Mouse (Mus musculus) spleen, adult 2 months (tissue): ENCODE data around the gene Lclat1. TPM values are rescaled to one million over a fixed set of nuclear protein-coding genes. Genes with fewer than 3 reads are reported as not detected.

Experiments
- DNase-seq, 2 experiments: peaks; one replicate each; pipeline versions ENCODE4 v3.0.0 to v3.0.0-alpha.2; 2012 to 2021; ENCODE audit warnings: low spot score in 2 of 2, low read depth in 1 of 2
- H3K27ac ChIP-seq: fragments of 200-500 bp; 2 replicates; pipeline ENCODE4 v1.5.1; 2012; ENCODE audit warnings: low read length, inconsistent platforms; ENCODE audit not compliant: insufficient read depth
- H3K27me3 ChIP-seq: fragments of 200-500 bp; 2 replicates; pipeline ENCODE4 v1.6.1; 2012; ENCODE audit warnings: mild to moderate bottlenecking, moderate library complexity, low read length, inconsistent platforms; ENCODE audit not compliant: control insufficient read depth, insufficient read depth
- H3K36me3 ChIP-seq: fragments of 200-500 bp; 2 replicates; pipeline ENCODE4 v1.6.1; 2012; ENCODE audit warnings: mild to moderate bottlenecking, low read length, inconsistent platforms; ENCODE audit not compliant: control insufficient read depth, insufficient read depth
- H3K4me1 ChIP-seq: fragments of 200-500 bp; 2 replicates; pipeline ENCODE4 v1.6.1; 2011; ENCODE audit warnings: inconsistent platforms; ENCODE audit not compliant: control insufficient read depth, insufficient read depth, insufficient read length
- H3K4me3 ChIP-seq: fragments of 200-500 bp; 2 replicates; pipeline ENCODE4 v1.5.1; 2011; ENCODE audit warnings: mild to moderate bottlenecking, inconsistent platforms; ENCODE audit not compliant: insufficient read depth, insufficient read length; ENCODE audit errors: extremely low read depth
- CTCF ChIP-seq: fragments of 200-500 bp; IDR thresholded peaks from 2 replicates; pipeline ENCODE4 v1.5.1; 2011; ENCODE audit warnings: mild to moderate bottlenecking, inconsistent platforms; ENCODE audit not compliant: insufficient read depth, insufficient read length, insufficient replicate concordance; ENCODE audit errors: extremely low read depth
- POLR2A ChIP-seq: fragments of 200-500 bp; IDR thresholded peaks from 2 replicates; pipeline ENCODE4 v1.6.1; 2011; ENCODE audit warnings: low read depth, low read length, inconsistent platforms
- WGBS: fragments of 180-500 bp; shearing (Covaris S2); methylation state at CpG from one replicate; pipeline ENCODE4 v1.1.7; 2018; 5-methylcytosine and 5-hydroxymethylcytosine counted together
- polyA plus RNA-seq: library from polyadenylated mRNA; depleted of rRNA; stranded (reverse); fragments of >200 nt; gene quantifications from 2 replicates; pipeline ENCODE4 v1.2.3, GENCODE M21; 2012

The Lclat1 gene
- polyA plus RNA-seq, 1 experiment: 6.8 TPM

DNA sequence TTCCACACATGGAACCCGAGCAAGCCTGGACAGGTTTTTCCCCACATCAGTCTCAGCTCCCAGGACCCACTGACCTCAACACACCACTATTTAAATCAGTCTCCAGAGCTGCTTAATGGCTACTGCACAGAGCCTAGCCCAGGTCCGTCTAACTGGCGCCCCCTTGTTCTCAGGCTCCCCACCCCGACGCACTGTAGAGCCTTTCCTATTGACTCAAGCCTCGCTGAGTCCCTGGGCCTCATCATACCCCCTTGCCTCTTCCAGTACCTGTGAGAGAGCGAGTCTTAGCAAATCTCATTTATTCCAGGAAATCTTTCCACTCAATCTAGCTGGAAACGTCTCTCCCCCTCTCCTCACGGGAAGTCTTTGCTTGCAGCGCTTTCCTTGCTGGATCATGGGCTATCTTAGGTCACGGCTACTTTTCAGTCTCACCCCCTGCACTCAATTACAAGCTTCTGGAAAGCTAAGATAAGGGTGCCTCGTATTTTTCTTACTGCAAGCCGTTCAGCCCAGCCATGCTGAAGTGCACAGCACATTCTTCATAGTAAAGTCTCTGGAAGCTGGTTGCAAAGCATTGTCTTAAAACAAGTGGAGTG is 137.4 kb downstream of the Lclat1 start:
- Histone ChIP-seq H3K4me1 (peaks cover 28% of the 10 kb centered on the region), H3K4me3 (no peak overlapping the region), H3K36me3 (no peaks in the 10 kb centered on the region), H3K27me3 (no peaks in the 10 kb centered on the region), H3K27ac (no peak overlapping the region)
- DNase-seq: no peak
- 83% methylated on average over 13 of the region's 13 CpGs for WGBS
- TF ChIP-seq POLR2A (no peak), CTCF (no peak)

GRCm38 (mm10) chr17:73246036-73246435 is 138.3 kb downstream of the Lclat1 start:
- TF ChIP-seq POLR2A (no peak), CTCF (no peak)
- Histone ChIP-seq H3K36me3 (no peaks in the 10 kb centered on the region), H3K27ac (peak overlapping the region; percentile 91), H3K4me1 (peaks cover 36% of the 10 kb centered on the region), H3K27me3 (no peaks in the 10 kb centered on the region), H3K4me3 (no peak overlapping the region)
- WGBS: 79% methylated on average over 3 of the region's 3 CpGs
- no peak for DNase-seq

DNA sequence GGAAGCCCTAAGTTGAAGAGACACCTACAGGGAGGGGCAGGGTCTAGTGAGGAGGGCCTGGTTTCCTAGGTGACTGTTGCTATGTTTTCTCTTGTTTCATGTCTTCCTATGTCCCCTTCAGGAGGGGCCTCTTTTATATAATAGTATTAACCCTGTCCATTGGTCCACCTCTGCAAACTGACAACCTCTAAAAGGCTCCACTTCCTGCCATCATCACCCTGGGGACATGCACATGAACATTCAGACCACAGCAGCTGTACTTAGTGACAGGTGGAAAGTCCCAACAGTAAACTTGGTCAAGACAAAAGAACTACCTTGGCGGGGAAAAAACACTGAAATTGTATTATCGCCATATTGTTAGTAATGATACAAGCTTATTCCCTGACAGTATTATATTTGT is 139.1 kb downstream of the Lclat1 start:
- Histone ChIP-seq H3K27me3 (no peaks in the 10 kb centered on the region), H3K27ac (peak overlapping the region; percentile 91), H3K4me3 (no peak overlapping the region), H3K36me3 (no peaks in the 10 kb centered on the region), H3K4me1 (peaks cover 39% of the 10 kb centered on the region)
- TF ChIP-seq POLR2A (no peak), CTCF (no peak)
- WGBS: 34% methylated on average over 2 of the region's 2 CpGs
- DNase-seq: peak; percentile 70 to 96

DNA sequence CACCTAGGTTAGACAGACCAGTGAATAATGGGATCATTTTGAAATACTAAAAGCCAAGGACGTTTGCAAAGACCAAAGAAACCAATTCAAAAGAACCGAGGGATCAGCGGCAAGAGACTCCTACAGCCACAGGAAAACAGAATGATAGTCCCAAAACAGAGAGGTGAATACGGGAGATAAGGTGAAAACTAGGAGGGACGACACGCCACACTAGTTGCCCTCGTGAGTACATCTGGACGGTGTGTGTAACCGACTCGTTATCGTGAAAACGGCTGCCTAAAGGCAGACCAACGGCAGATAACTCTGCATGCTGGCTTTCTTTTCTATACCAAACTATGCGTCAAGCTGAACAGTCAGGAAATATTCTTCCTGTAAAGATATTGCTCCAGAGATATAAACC is 140.0 kb downstream of the Lclat1 start:
- no peak for TF ChIP-seq POLR2A
- TF ChIP-seq CTCF: no peak
- Histone ChIP-seq H3K4me1 (peaks cover 37% of the 10 kb centered on the region), H3K27me3 (no peaks in the 10 kb centered on the region), H3K4me3 (no peak overlapping the region), H3K27ac (peak overlapping the region; percentile 50), H3K36me3 (no peaks in the 10 kb centered on the region)
- no peak for DNase-seq
- 89% methylated on average over 14 of the region's 14 CpGs for WGBS

GRCm38 (mm10) chr17:73250488-73251141 is 142.8 kb downstream of the Lclat1 start:
- TF ChIP-seq POLR2A: no peak
- Histone ChIP-seq H3K27ac (peak overlapping the region; percentile 93), H3K36me3 (no peaks in the 10 kb centered on the region), H3K4me1 (peaks cover 37% of the 10 kb centered on the region), H3K27me3 (no peaks in the 10 kb centered on the region), H3K4me3 (no peak overlapping the region)
- WGBS: 30% methylated on average over 3 of the region's 3 CpGs
- DNase-seq: peak; percentile 26 to 65

DNA sequence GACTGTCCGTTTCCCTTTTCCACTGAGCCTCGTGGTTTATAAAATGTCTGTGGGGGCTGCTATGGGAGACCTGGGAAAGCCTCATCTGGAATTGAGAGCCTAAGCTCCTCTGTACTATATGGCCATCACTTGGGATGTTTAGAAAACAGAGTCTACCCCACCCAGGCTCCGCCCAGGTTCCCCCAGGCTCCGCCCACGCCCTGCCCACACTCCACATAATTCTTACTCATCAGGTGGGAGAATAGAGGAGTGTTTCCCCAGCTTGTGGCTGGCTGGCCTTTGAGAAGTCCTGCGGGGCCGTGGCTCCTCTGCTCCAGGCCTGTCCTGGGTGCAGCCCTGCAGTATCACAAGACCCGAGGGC is 143.3 kb downstream of the Lclat1 start:
- peak overlapping the region; percentile 93 for H3K27ac ChIP-seq
- peaks cover 37% of the 10 kb centered on the region for H3K4me1 ChIP-seq
- WGBS: 65% methylated on average over 8 of the region's 8 CpGs

More for the DNA sequence above, 143.3 kb downstream of the Lclat1 start:
- peak in 1 of 2 experiments; percentile 38 for DNase-seq
- Histone ChIP-seq H3K27me3 (no peaks in the 10 kb centered on the region), H3K4me3 (no peak overlapping the region), H3K36me3 (no peaks in the 10 kb centered on the region)
- TF ChIP-seq CTCF (no peak), POLR2A (no peak)
